Mouse (Mus musculus) heart, adult 11 months (tissue): ENCODE results near the gene Gm20388.

Source experiments
- DNase-seq: peaks from one replicate; pipeline ENCODE4 v3.0.0; 2022

Gm20388 gene

GRCm38 (mm10) chr8:121911400-121911799, 2000.8 kb downstream of the Gm20388 start:
- DNase-seq: no peak

GRCm38 (mm10) chr8:121911987-121912386, 2001.3 kb downstream of the Gm20388 start:
- no peak for DNase-seq

DNA sequence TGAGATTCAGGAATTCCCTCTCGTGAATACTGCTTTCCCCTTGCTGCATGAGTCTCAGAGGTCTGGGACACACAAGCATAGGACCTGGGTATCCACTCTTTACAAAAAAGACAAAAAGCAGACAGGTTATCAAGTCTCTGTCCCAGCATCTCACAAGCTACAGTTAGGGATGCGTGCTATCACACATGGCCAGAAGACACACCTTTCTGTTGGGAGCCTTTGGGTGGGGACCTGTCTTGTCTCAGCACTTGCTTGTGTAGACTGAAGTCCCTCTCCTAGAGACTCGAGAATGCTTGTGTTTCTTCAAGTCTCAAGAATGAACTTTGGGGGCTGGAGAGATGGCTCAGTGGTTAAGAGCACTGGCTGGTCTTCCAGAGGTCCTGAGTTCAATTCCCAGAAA, 2002.2 kb downstream of the Gm20388 start:
- no peak for DNase-seq

- no peak for DNase-seq
These were observed 2002.7 kb downstream of the Gm20388 start for GRCm38 (mm10) chr8:121913378-121913777.

GRCm38 (mm10) chr8:121919158-121919557, 2008.5 kb downstream of the Gm20388 start:
- peak; percentile 92 for DNase-seq

DNA sequence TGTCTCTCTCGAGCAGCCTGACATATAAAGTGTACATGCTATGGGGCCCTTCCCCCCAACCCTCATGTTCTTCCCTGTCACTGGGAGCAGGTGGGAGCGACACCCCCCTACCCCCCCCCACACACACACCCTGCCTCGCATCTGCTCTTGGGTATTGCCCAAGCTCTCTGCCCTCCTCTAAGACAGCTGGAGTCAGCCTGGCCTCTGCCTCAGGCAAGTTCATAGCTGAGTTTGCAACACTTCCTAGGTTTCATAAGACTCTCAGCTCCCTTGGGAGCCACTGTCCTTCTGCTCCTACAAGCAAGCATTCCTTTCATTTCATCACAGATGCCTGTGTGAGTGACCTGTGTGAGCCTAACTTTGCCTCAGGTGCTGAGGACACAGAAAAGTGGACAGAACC, 2009.1 kb downstream of the Gm20388 start:
- peak; percentile 96 for DNase-seq

GRCm38 (mm10) chr8:121921582-121921981, 2010.9 kb downstream of the Gm20388 start:
- DNase-seq: no peak

GRCm38 (mm10) chr8:121922101-121922500, 2011.5 kb downstream of the Gm20388 start:
- DNase-seq: peak; percentile 97

- DNase-seq: no peak
These were observed 2014.0 kb downstream of the Gm20388 start for GRCm38 (mm10) chr8:121924681-121925080.

- peak; percentile 96 for DNase-seq
These were observed 2015.0 kb downstream of the Gm20388 start for GRCm38 (mm10) chr8:121925624-121926023.

- DNase-seq: no peak
These were observed 2015.6 kb downstream of the Gm20388 start for GRCm38 (mm10) chr8:121926266-121926665.

DNA sequence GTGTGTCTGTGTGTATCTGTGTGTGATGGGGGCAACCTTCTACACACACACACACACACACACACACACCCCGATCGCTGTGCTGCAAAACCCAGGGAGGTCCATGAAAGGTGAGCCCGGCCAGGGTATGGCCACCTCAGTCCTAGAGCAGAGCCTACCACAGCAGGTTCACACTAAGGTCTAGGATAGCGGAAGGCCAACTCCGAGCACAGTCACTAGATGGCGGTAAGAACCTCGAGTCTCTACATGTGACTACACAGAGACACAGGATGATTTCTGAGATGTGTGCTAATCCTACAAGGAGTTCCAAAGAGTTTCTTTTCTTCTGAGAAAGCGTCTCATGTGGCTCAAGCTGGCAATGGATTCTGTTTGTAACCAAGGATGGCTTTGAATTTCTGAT, 2016.7 kb downstream of the Gm20388 start:
- DNase-seq: peak; percentile 93

- no peak for DNase-seq
These were observed 2019.4 kb downstream of the Gm20388 start for GRCm38 (mm10) chr8:121930047-121930446.

DNA sequence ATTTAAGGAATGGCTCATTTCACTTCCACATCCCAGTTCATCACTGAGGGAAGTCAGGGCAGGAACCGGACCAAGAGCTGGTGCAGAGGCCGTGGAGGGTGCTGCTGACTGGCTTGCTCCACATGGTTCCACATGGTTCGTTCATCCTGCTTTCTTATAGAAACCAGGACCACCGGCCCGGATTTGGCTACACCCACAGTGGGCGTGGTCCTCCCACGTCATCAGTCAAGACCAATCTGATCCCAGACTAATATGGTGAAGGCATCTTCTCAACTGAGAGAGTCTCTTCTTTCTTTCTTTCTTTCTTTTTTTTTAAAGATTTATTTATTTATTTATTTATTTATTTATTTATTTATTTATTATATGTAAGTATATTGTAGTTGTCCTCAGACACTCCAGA, 2020.9 kb downstream of the Gm20388 start:
- no peak for DNase-seq

DNA sequence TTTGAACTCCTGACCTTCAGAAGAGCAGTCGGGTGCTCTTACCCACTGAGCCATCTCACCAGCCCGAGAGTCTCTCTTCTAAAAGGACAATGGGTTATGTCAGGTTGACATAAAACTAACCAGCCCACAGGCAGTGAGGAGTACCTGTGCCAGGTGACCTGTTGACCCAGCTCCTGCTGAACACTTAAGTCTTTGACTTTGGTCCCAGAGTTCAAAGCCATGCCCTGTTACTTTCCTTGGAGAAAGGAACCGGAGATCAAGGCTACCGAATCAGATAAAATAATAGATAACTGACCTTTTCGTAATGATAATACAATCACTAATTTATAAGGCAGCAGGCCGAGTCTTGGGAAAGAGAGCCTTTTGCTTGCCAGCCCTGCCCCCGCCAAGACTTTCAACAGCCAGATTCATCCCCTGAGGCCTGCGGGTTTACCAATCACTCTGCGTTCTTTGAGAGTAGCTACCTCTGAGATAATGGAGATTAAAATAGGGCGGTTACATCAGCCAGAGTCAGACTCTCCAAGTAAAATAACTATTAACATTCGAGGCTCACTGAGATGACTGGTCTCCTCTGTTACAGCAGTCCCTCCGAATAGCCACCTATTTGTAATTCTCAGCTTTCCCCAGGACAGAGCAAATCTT, 2021.5 kb downstream of the Gm20388 start:
- peak; percentile 93 for DNase-seq

- no peak for DNase-seq
These were observed 2022.3 kb downstream of the Gm20388 start for GRCm38 (mm10) chr8:121932668-121933520.

DNA sequence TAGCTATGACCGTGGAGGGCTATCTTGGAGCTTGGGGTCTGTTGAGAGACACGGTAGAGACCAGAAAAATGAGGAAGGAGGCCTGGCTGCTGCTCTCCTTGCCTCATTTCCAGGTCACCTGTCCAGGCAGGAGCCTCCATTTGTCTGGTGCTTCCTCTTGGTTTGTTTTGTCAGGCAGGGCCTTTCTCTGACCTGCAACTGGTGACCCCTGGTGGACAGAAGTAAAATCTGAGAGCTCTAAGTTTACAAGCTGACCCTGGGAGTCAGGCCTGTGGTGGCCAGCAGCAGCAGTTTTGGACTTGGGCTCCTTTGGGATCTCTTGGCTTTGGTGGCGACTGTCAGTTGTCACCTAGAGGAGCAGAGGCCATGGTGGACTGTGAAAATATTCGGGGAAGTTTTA, 2023.9 kb downstream of the Gm20388 start:
- DNase-seq: no peak

- no peak for DNase-seq
These were observed 2024.3 kb downstream of the Gm20388 start for GRCm38 (mm10) chr8:121934923-121935322.

- DNase-seq: no peak
These were observed 2025.0 kb downstream of the Gm20388 start for GRCm38 (mm10) chr8:121935341-121936294.

DNA sequence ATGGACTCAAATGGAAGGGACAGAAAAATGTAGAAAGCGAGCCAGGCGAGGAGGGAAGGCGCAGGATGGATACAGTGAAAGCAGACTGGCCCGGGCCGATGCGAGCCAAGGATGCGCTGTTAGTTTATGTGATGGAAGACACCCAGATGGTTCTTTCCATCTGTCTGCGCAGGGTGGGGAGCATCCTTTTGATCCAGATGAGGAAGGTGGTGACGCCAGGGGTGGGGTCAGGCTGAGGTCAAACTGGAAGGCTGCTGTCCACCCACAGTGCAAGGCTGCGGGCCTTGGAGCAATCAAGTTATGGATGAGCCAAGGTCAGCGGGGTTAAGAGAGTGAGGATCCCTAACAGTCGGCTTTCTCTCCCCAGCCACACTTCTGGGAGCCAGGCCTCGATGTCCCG, 2025.8 kb downstream of the Gm20388 start:
- DNase-seq: peak; percentile 94

DNA sequence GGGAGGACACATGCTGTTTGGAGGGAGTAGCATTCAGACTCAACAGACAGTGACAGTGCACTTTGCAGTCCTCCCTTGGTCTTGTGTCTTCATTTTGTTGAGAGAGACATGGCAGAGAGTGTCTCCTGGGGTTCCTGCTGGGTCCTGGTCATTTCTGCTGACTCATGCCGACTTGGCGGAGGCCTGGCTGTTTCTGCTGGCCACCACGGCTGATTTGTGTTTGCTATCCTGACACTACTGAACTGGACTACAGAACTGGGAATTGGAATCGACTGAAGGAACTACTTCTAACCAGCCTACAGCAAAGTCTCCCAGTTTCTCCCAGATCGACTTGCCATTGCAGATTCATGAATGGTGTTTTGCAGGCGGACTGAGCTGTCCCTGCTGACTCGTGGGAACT, 2028.1 kb downstream of the Gm20388 start:
- no peak for DNase-seq

DNA sequence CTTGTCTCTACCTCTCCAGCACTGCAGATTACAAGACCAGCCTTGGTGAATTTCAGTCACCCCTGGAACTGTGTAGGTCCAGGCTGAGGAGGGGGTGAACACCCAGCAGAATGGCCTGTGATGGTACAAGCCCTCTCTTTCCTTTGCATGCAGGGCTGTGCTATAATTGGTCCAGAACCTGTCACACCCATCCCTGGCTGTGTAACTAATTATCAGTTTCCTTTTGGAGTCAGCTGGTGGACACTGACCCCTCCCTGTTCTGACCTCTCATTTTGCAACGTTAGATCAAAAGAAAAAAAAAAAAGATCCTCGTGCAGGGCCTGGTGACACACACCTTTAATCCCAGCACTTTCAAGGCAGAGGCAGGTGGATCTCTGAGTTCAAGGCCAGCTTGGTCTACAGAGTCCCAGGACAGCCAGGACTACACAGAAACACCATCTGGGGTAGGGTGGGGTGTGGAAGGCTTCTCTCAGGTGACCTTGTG, 2032.5 kb downstream of the Gm20388 start:
- peak; percentile 96 for DNase-seq

DNA sequence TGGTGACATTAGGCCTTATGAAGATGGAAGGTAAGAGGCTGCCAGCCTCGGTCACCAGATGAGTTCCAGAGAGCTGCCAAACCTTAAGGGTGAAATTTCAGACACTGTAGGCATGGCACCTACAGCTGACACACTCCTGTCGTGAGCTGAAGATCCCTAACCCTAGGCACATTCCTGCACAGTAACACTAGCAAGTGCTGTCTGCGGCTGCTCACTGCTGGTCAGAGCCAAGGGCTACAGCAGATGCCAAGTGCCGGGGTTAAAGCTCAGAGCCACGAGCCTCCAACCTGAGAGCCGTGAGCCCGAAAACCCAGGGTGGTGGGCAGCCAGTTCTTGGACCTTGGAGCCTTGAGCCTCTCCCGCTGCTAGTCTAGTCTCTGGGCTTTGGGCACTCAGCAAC, 2033.1 kb downstream of the Gm20388 start:
- DNase-seq: no peak
